Mouse (Mus musculus): ENCODE data around the gene Ppm1n. TPM values are rescaled to one million over a fixed set of nuclear protein-coding genes. Genes with fewer than 3 reads are reported as not detected.

Ppm1n gene
- polyA plus RNA-seq, 1 experiment from 2014 or later: 0.17 TPM

DNA sequence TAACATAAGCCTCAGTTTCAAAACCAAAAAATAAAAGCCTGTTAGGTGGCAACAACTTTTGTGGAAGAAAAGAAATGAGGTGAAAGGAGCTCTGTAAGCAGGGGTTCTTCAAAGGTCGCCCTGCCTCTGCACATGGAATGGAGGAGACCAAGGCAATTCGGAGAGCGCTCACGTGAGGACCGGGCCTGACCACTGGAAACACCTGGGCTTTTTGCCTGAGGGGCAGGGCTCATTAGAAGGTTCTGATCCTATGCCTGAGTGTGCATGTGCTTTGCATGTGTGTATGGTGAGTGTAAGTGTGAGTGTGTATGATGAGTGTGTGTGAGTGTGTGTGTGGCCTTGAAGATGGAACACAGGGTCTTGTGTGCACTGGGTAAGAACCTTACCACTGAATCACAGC lies 49.0 kb downstream of the Ppm1n start:
- ATAC-seq (ENCODE audit: low FRiP score, low TSS enrichment): no peak
- H3K27ac ChIP-seq (replicated peaks): no peak overlapping the region
- H3K9me3 ChIP-seq (ENCODE audit: control insufficient read depth, low read length): no peaks in the 10 kb centered on the region
- no peak for DNase-seq (ENCODE audit: low spot score)
- H3K9ac ChIP-seq (ENCODE audit: low read length): no peak overlapping the region
- H3K4me1 ChIP-seq (replicated peaks; ENCODE audit: control insufficient read depth, insufficient read depth): peaks cover 6% of the 10 kb centered on the region
- H3K36me3 ChIP-seq (ENCODE audit: control insufficient read depth, insufficient read depth, low read length): peaks cover 4% of the 10 kb centered on the region; the same call in 1 of the 2 replicates
- TF ChIP-seq EP300 (optimal IDR thresholded peaks at IDR 0.05): no peak
- no peak for TF ChIP-seq CTCF (IDR thresholded peaks at IDR 0.05; ENCODE audit: low read depth)
- no peaks in the 10 kb centered on the region for H3K27me3 ChIP-seq (ENCODE audit: control insufficient read depth, insufficient read depth, low read length)
- WGBS: 94% methylated on average over 5 of the region's 5 CpGs
- no peak overlapping the region for H3K4me2 ChIP-seq (replicated peaks; ENCODE audit: low read depth)
- H3K4me3 ChIP-seq (ENCODE audit: low read depth, low read length): no peak overlapping the region

DNA sequence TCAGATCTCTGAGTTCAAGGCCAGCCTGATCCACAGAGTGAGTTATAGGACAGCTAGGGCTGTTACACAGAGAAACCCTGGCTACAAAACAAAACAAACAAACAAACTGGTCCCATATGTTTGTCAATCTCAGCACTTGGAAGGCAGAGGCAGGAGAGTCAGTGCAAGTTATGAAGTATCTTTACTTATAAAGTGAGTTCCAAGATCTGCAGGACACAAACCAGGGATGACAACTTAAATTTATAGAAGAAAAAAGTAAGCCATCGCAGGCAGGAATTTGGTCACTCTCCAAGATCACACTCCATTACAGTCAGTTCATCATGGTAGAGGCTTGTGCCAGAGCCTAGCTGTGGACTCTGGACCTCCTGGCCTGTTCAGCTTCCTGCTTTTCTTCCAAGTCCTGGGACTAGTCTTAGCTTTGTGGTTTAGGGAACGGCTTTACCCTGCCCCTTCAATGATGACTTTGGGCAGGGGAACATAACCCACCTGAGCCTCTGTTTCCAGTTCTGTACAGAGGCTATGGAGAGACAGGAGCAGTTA lies 49.8 kb downstream of the Ppm1n start:
- Histone ChIP-seq H3K4me3 (ENCODE audit: low read depth, low read length) (no peak overlapping the region), H3K27ac (replicated peaks) (no peak overlapping the region), H3K4me1 (replicated peaks; ENCODE audit: control insufficient read depth, insufficient read depth) (peaks cover 6% of the 10 kb centered on the region), H3K4me2 (replicated peaks; ENCODE audit: low read depth) (no peak overlapping the region; the same call in 1 of the 2 replicates), H3K27me3 (ENCODE audit: control insufficient read depth, insufficient read depth, low read length) (no peaks in the 10 kb centered on the region), H3K36me3 (ENCODE audit: control insufficient read depth, insufficient read depth, low read length) (peaks cover under 1% of the 10 kb centered on the region; the same call in 1 of the 2 replicates), H3K9me3 (ENCODE audit: control insufficient read depth, low read length) (no peaks in the 10 kb centered on the region), H3K9ac (ENCODE audit: low read length) (no peak overlapping the region)
- 75% methylated on average over 2 of the region's 2 CpGs for WGBS
- TF ChIP-seq EP300 (optimal IDR thresholded peaks at IDR 0.05) (no peak), CTCF (IDR thresholded peaks at IDR 0.05; ENCODE audit: low read depth) (no peak)
- ATAC-seq (ENCODE audit: low FRiP score, low TSS enrichment) (no peak), DNase-seq (ENCODE audit: low spot score) (no peak)

DNA sequence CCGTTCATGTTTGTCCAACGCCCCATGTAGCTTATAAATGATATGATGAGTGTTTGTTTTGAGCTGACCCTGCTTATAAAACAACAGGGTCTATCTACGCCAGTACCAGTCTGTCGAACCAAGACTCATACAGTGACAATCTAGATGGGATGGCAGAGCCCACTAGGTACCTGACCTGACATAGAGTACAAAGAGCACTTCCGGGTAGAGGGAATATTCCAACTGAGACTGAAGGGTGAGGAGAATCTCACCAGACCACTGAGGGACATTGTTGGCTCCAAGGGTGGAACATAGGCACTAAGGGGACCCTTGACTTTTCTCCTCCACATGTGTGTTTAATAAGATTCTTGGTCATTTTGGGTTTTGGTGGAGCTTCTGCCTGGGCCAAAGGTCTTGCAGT lies 50.5 kb downstream of the Ppm1n start:
- no peaks in the 10 kb centered on the region for H3K9me3 ChIP-seq (ENCODE audit: control insufficient read depth, low read length)
- H3K4me2 ChIP-seq (replicated peaks; ENCODE audit: low read depth): peak overlapping the region; percentile 81
- H3K27me3 ChIP-seq (ENCODE audit: control insufficient read depth, insufficient read depth, low read length): no peaks in the 10 kb centered on the region
- TF ChIP-seq EP300 (optimal IDR thresholded peaks at IDR 0.05) (no peak), CTCF (IDR thresholded peaks at IDR 0.05; ENCODE audit: low read depth) (no peak)
- H3K9ac ChIP-seq (ENCODE audit: low read length): peak overlapping the region; percentile 68
- H3K27ac ChIP-seq (replicated peaks): peak overlapping the region; percentile 99; the same call in 1 of the 2 replicates
- no peaks in the 10 kb centered on the region for H3K36me3 ChIP-seq (ENCODE audit: control insufficient read depth, insufficient read depth, low read length)
- WGBS: 29% methylated on average over 5 of the region's 5 CpGs
- peaks cover 6% of the 10 kb centered on the region for H3K4me1 ChIP-seq (replicated peaks; ENCODE audit: control insufficient read depth, insufficient read depth)
- no peak for DNase-seq (ENCODE audit: low spot score)
- no peak for ATAC-seq (ENCODE audit: low FRiP score, low TSS enrichment)
- peak overlapping the region; percentile 65 for H3K4me3 ChIP-seq (ENCODE audit: low read depth, low read length)

DNA sequence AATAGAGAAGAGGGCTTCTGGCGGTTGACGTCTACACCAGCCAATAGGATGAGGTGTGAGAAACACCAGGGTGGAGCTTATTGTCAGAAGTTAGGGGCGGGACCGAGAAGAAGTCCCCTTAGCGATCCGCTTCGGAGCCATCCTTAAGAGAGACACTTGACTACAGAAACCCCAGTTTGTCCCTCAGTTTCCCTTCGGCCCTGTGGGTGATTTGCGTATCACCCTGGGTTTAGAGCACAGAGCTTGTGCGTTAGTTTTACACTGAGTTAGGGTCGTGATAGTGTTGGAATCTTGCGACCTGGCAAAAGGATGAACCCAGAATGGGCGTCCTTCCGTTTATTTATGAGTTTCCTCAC lies 51.1 kb downstream of the Ppm1n start:
- TF ChIP-seq EP300 (optimal IDR thresholded peaks at IDR 0.05): no peak
- TF ChIP-seq CTCF (IDR thresholded peaks at IDR 0.05; ENCODE audit: low read depth): no peak
- ATAC-seq (ENCODE audit: low FRiP score, low TSS enrichment) (no peak), DNase-seq (ENCODE audit: low spot score) (no peak)
- peak overlapping the region; percentile 65 for H3K4me3 ChIP-seq (ENCODE audit: low read depth, low read length)
- H3K4me1 ChIP-seq (replicated peaks; ENCODE audit: control insufficient read depth, insufficient read depth): peaks cover 6% of the 10 kb centered on the region
- H3K9me3 ChIP-seq (ENCODE audit: control insufficient read depth, low read length): no peaks in the 10 kb centered on the region
- WGBS: under 1% methylated on average over 14 of the region's 14 CpGs
- H3K36me3 ChIP-seq (ENCODE audit: control insufficient read depth, insufficient read depth, low read length): no peaks in the 10 kb centered on the region
- peak overlapping the region; percentile 81 for H3K4me2 ChIP-seq (replicated peaks; ENCODE audit: low read depth)
- no peaks in the 10 kb centered on the region for H3K27me3 ChIP-seq (ENCODE audit: control insufficient read depth, insufficient read depth, low read length)
- peak overlapping the region; percentile 99 for H3K27ac ChIP-seq (replicated peaks)
- H3K9ac ChIP-seq (ENCODE audit: low read length): peak overlapping the region; percentile 68

DNA sequence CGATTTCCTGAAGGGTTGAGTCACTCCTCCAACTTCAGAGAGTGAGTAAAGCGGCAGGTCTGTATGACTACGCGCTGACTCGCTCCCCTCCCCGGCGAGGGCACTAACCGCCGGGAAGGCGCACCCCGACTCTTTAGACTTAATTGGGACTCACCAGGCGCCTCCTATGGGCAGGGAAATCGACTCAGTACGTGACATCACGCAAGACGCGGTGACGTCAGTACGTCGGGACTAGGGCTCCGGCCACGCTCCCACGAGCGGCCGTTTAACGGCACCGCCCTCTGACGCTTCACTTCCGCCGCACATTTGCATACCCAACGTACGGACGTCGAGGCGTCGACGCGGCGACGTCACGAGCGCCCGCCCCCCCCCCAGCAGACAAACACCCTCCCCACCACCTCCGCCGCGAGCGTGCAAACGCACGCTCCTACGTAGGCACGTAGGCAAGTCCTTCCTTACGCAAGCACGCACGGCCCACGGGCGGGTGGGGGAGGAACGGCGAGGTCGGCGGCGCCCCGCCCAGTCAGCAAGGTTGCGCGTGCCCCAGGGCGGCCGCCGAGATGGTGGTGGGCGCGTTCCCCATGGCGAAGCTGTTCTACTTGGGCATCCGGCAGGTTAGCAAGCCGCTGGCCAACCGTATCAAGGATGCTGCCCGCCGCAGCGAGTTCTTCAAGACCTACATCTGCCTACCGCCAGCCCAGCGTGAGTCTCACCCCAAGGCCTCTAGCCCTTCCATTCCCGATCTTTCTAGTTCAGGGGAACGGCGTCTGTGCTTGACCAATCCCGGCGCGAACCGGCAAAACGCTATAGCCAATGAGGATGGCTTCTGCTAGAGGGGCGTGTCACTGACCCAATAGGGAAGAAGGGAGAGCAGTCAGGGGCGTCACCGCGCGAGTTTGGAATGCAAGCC lies 51.7 kb downstream of the Ppm1n start, which contains the start of gene Opa3:
Gene Opa3 (plus strand): TSS at position 452 of the 910 bp plus-strand sequence.
- peak; percentile 94 for ATAC-seq (ENCODE audit: low FRiP score, low TSS enrichment)
- peak within 1 kb of the TSS; percentile 76 for H3K9ac ChIP-seq (ENCODE audit: low read length)
- no peaks in the 10 kb centered on the region for H3K9me3 ChIP-seq (ENCODE audit: control insufficient read depth, low read length)
- TF ChIP-seq CTCF (IDR thresholded peaks at IDR 0.05; ENCODE audit: low read depth) (peak; percentile 77), EP300 (optimal IDR thresholded peaks at IDR 0.05) (no peak)
- H3K27ac ChIP-seq (replicated peaks): peak within 1 kb of the TSS; percentile 99
- H3K4me1 ChIP-seq (replicated peaks; ENCODE audit: control insufficient read depth, insufficient read depth): peaks cover 6% of the 10 kb centered on the region
- peak within 1 kb of the TSS; percentile 81 for H3K4me2 ChIP-seq (replicated peaks; ENCODE audit: low read depth)
- WGBS: under 1% methylated on average over 90 of the region's 91 CpGs
- peak; percentile 100 for DNase-seq (ENCODE audit: low spot score)
- no peaks in the 10 kb centered on the region for H3K27me3 ChIP-seq (ENCODE audit: control insufficient read depth, insufficient read depth, low read length)
- H3K4me3 ChIP-seq (ENCODE audit: low read depth, low read length): peak within 1 kb of the TSS; percentile 65
- H3K36me3 ChIP-seq (ENCODE audit: control insufficient read depth, insufficient read depth, low read length): no peaks in the 10 kb centered on the region

Data from stomach, postnatal 0 days (tissue).